Mouse (Mus musculus) ovary, postnatal 36 days (tissue): ENCODE measurements at regions not wholly inside any gene's neighbourhood (a gene's known extent, or its start where the extent isn't known, plus 50 kb on each side); places are given as distances from the start of the nearest gene placed in this dataset.

Source experiments
- DNase-seq: peaks from one replicate; pipeline ENCODE4 v3.0.0; 2022; ENCODE audit warnings: low spot score, mixed read lengths

- DNase-seq, result no peak
Observed at GRCm38 (mm10) chr11:56285575-56286260, 244.9 kb upstream of the Nmur2 start.

- DNase-seq, result no peak
Observed at GRCm38 (mm10) chr11:56281201-56281600, 240.4 kb upstream of the Nmur2 start.

- DNase-seq, result no peak
Observed at GRCm38 (mm10) chr11:56280216-56280615, 239.4 kb upstream of the Nmur2 start.

- DNase-seq, result no peak
Observed at GRCm38 (mm10) chr11:56269915-56270493, 229.2 kb upstream of the Nmur2 start.

GRCm38 (mm10) chr11:56262726-56263125 lies 221.9 kb upstream of the Nmur2 start:
- DNase-seq, result no peak

- no peak for DNase-seq
Observed at GRCm38 (mm10) chr11:56256356-56256755, 215.5 kb upstream of the Nmur2 start.

GRCm38 (mm10) chr11:56254437-56254836 lies 213.6 kb upstream of the Nmur2 start:
- no peak for DNase-seq

- no peak for DNase-seq
Observed at GRCm38 (mm10) chr11:56247333-56247823, 206.6 kb upstream of the Nmur2 start.

- DNase-seq, result no peak
Observed at GRCm38 (mm10) chr11:56246549-56247332, 205.9 kb upstream of the Nmur2 start.

GRCm38 (mm10) chr11:56244951-56245350 lies 204.1 kb upstream of the Nmur2 start:
- no peak for DNase-seq

GRCm38 (mm10) chr11:56243447-56243846 lies 202.6 kb upstream of the Nmur2 start:
- DNase-seq, result no peak

- DNase-seq, result no peak
Observed at GRCm38 (mm10) chr11:56238745-56239144, 197.9 kb upstream of the Nmur2 start.

GRCm38 (mm10) chr11:56224999-56225398 lies 184.2 kb upstream of the Nmur2 start:
- no peak for DNase-seq

GRCm38 (mm10) chr11:56215706-56216105 lies 174.9 kb upstream of the Nmur2 start:
- DNase-seq, result no peak

- DNase-seq, result no peak
Observed at GRCm38 (mm10) chr11:56201844-56202243, 161.0 kb upstream of the Nmur2 start.

GRCm38 (mm10) chr11:56195316-56195715 lies 154.5 kb upstream of the Nmur2 start:
- DNase-seq, result no peak

- no peak for DNase-seq
Observed at GRCm38 (mm10) chr11:56193426-56193825, 152.6 kb upstream of the Nmur2 start.

- DNase-seq, result no peak
Observed at GRCm38 (mm10) chr11:56173895-56174294, 133.1 kb upstream of the Nmur2 start.

GRCm38 (mm10) chr11:56173246-56173645 lies 132.4 kb upstream of the Nmur2 start:
- DNase-seq, result no peak

GRCm38 (mm10) chr11:56169576-56169975 lies 128.8 kb upstream of the Nmur2 start:
- no peak for DNase-seq

- DNase-seq, result no peak
Observed at GRCm38 (mm10) chr11:56166849-56167248, 126.0 kb upstream of the Nmur2 start.

- DNase-seq, result no peak
Observed at GRCm38 (mm10) chr11:56165759-56166158, 124.9 kb upstream of the Nmur2 start.

- DNase-seq, result no peak
Observed at GRCm38 (mm10) chr11:56160286-56160685, 119.5 kb upstream of the Nmur2 start.
